In genomic region chr17:25830200-25830753, GRCm38 (mm10) we compare ENCODE assay signal across 8 mouse cellular contexts. TPM values are rescaled to one million over a fixed set of nuclear protein-coding genes. Genes with fewer than 3 reads are reported as not detected.
DNase-seq lines count a peak whose midpoint lies in the region; ATAC-seq and TF ChIP-seq lines count a peak whose summit lies in the region.

No protein-coding gene starts in this region.

- no peak overlapping the region for H3K27ac ChIP-seq in cerebellum, adult 2 months (ENCODE audit: insufficient read depth, low read length)
- H3K27ac ChIP-seq in lung, embryonic 15.5 days: no peak overlapping the region
- no peak overlapping the region for H3K27ac ChIP-seq in limb, embryonic 13.5 days
- H3K27ac ChIP-seq in stomach, embryonic 14.5 days (ENCODE audit: low read length): no peak overlapping the region

- no peak overlapping the region for H3K4me3 ChIP-seq in cerebellum, adult 2 months (replicated peaks; ENCODE audit: insufficient read depth, low read depth, low read length)
- peak overlapping the region; percentile 54; the same call in 1 of the 2 replicates for H3K4me3 ChIP-seq in lung, embryonic 15.5 days
- H3K4me3 ChIP-seq in limb, embryonic 13.5 days: peak overlapping the region; percentile 88
- no peak overlapping the region for H3K4me3 ChIP-seq in stomach, embryonic 14.5 days (ENCODE audit: low read depth, low read length)

- H3K9me3 ChIP-seq in lung, embryonic 15.5 days: no peaks in the 10 kb centered on the region
- no peaks in the 10 kb centered on the region for H3K9me3 ChIP-seq in limb, embryonic 13.5 days
- H3K9me3 ChIP-seq in stomach, embryonic 14.5 days (ENCODE audit: control insufficient read depth, low read depth, low read length): no peaks in the 10 kb centered on the region

- TF ChIP-seq CTCF in cerebellum, adult 2 months (IDR thresholded peaks at IDR 0.05; ENCODE audit: borderline replicate concordance, insufficient read depth, low read depth, low read length): no peak

- no peak for ATAC-seq in lung, embryonic 15.5 days (ENCODE audit: borderline replicate concordance, extremely low read depth, low FRiP score, low TSS enrichment)
- ATAC-seq in limb, embryonic 13.5 days (ENCODE audit: low FRiP score, low read depth): no peak
- no peak for ATAC-seq in stomach, embryonic 14.5 days (ENCODE audit: insufficient number of reproducible peaks, insufficient read depth, low FRiP score, low read depth)
- no peak for ATAC-seq in CD4-positive, CD25-positive, alpha-beta regulatory T cell, adult 4 months

- no peaks in the 10 kb centered on the region for H3K27me3 ChIP-seq in cerebellum, adult 2 months (ENCODE audit: control insufficient read depth, insufficient read depth, low read length)
- H3K27me3 ChIP-seq in lung, embryonic 15.5 days: no peaks in the 10 kb centered on the region
- no peaks in the 10 kb centered on the region for H3K27me3 ChIP-seq in limb, embryonic 13.5 days
- H3K27me3 ChIP-seq in stomach, embryonic 14.5 days (ENCODE audit: control insufficient read depth, insufficient read depth, low read length): no peaks in the 10 kb centered on the region

- peaks cover 39% of the 10 kb centered on the region for H3K4me1 ChIP-seq in cerebellum, adult 2 months (ENCODE audit: control insufficient read depth, insufficient read depth, low read length)
- peaks cover 57% of the 10 kb centered on the region for H3K4me1 ChIP-seq in lung, embryonic 15.5 days
- H3K4me1 ChIP-seq in limb, embryonic 13.5 days: peaks cover 67% of the 10 kb centered on the region
- peaks cover 38% of the 10 kb centered on the region for H3K4me1 ChIP-seq in stomach, embryonic 14.5 days (ENCODE audit: control insufficient read depth, insufficient read depth, low read length)

- peak overlapping the region; percentile 73 for H3K4me2 ChIP-seq in lung, embryonic 15.5 days
- peak overlapping the region; percentile 98 for H3K4me2 ChIP-seq in limb, embryonic 13.5 days (replicated peaks)
- peak overlapping the region; percentile 91 for H3K4me2 ChIP-seq in stomach, embryonic 14.5 days (replicated peaks; ENCODE audit: low read depth, low read length)

- no peak for TF ChIP-seq POLR2A in cerebellum, adult 2 months (IDR thresholded peaks at IDR 0.05; ENCODE audit: borderline replicate concordance, insufficient read depth, low read length)

- DNase-seq in cerebellum, adult 9-10 months: peak; percentile 57
- no peak for DNase-seq in cerebellum, adult 2 months
- DNase-seq in lung, postnatal 10 days: no peak
- DNase-seq in urinary bladder, adult 18-20 months (ENCODE audit: low spot score in 2 of 2): no peak

- peaks cover 40% of the 10 kb centered on the region for H3K36me3 ChIP-seq in lung, embryonic 15.5 days
- peaks cover 53% of the 10 kb centered on the region for H3K36me3 ChIP-seq in limb, embryonic 13.5 days
- peaks cover 38% of the 10 kb centered on the region for H3K36me3 ChIP-seq in stomach, embryonic 14.5 days (ENCODE audit: control insufficient read depth, insufficient read depth, low read length)

- H3K9ac ChIP-seq in lung, embryonic 15.5 days: no peak overlapping the region
- peak overlapping the region; percentile 81; the same call in 1 of the 2 replicates for H3K9ac ChIP-seq in limb, embryonic 13.5 days
- no peak overlapping the region for H3K9ac ChIP-seq in stomach, embryonic 14.5 days (replicated peaks; ENCODE audit: low read depth, low read length)

- WGBS in cerebellum, adult 2 months: 80% methylated on average over 4 of the region's 4 CpGs
- WGBS in lung, embryonic 15.5 days: 72% methylated on average over 4 of the region's 4 CpGs
- whole genome bisulfite sequencing in limb, embryonic 13.5 days: 85% methylated on average over 4 of the region's 4 CpGs
- WGBS in stomach, embryonic 14.5 days: 77% methylated on average over 4 of the region's 4 CpGs

RNA-seq across cellular contexts. Expression of gene Jmjd8, which starts 1.6 kb away (rescaled TPM):
- polyA plus RNA-seq in cerebellum, adult 2 months (2012; rRNA removed): 65.8 and 75.2 TPM in 2 replicates
- 50.7 and 51.5 TPM in 2 replicates for polyA plus RNA-seq in lung, embryonic 15.5 days (2015; fragmentation: Nextera tagmentation; extraction: Ambion mirVana)
- 57.9 and 60.7 TPM in 2 replicates for polyA plus RNA-seq in limb, embryonic 13.5 days (2015; fragmentation: Nextera tagmentation; extraction: Ambion mirVana)
- polyA plus RNA-seq in stomach, embryonic 14.5 days (2014; fragmentation: Nextera tagmentation; extraction: Ambion mirVana): 41.9 and 44.4 TPM in 2 replicates
- 10 to 100 TPM; 22.2 to 42.8 TPM for polyA plus RNA-seq in CD4-positive, CD25-positive, alpha-beta regulatory T cell, adult 4 months (2017; shearing (Covaris generic))

RNA-seq across cellular contexts. Expression of gene Stub1, which starts 2.9 kb away (rescaled TPM):
- 326 and 333 TPM in 2 replicates for polyA plus RNA-seq in cerebellum, adult 2 months (2012; rRNA removed)
- polyA plus RNA-seq in lung, embryonic 15.5 days (2015; fragmentation: Nextera tagmentation; extraction: Ambion mirVana): 349 and 363 TPM in 2 replicates
- polyA plus RNA-seq in limb, embryonic 13.5 days (2015; fragmentation: Nextera tagmentation; extraction: Ambion mirVana): 359 and 366 TPM in 2 replicates
- polyA plus RNA-seq in stomach, embryonic 14.5 days (2014; fragmentation: Nextera tagmentation; extraction: Ambion mirVana): 321 and 347 TPM in 2 replicates
- polyA plus RNA-seq in CD4-positive, CD25-positive, alpha-beta regulatory T cell, adult 4 months (2017; shearing (Covaris generic)): 10 to 100 TPM; 75.1 to 75.2 TPM

RNA-seq across cellular contexts. Expression of gene Rhbdl1, which starts 6.8 kb away (rescaled TPM):
- polyA plus RNA-seq in cerebellum, adult 2 months (2012; rRNA removed): 111 and 119 TPM in 2 replicates
- polyA plus RNA-seq in lung, embryonic 15.5 days (2015; fragmentation: Nextera tagmentation; extraction: Ambion mirVana): 0.82 and 1.2 TPM in 2 replicates
- polyA plus RNA-seq in limb, embryonic 13.5 days (2015; fragmentation: Nextera tagmentation; extraction: Ambion mirVana): 1.4 and 1.6 TPM in 2 replicates
- polyA plus RNA-seq in stomach, embryonic 14.5 days (2014; fragmentation: Nextera tagmentation; extraction: Ambion mirVana): 2.7 and 3.2 TPM in 2 replicates
- not detected for polyA plus RNA-seq in CD4-positive, CD25-positive, alpha-beta regulatory T cell, adult 4 months (2017; shearing (Covaris generic))

RNA-seq across cellular contexts. Expression of gene Wdr24, which starts 6.8 kb away (rescaled TPM):
- polyA plus RNA-seq in cerebellum, adult 2 months (2012; rRNA removed): 32.8 and 34.2 TPM in 2 replicates
- polyA plus RNA-seq in lung, embryonic 15.5 days (2015; fragmentation: Nextera tagmentation; extraction: Ambion mirVana): 25.2 and 26.5 TPM in 2 replicates
- polyA plus RNA-seq in limb, embryonic 13.5 days (2015; fragmentation: Nextera tagmentation; extraction: Ambion mirVana): 25.2 and 27.7 TPM in 2 replicates
- polyA plus RNA-seq in stomach, embryonic 14.5 days (2014; fragmentation: Nextera tagmentation; extraction: Ambion mirVana): 25.3 and 28.3 TPM in 2 replicates
- polyA plus RNA-seq in CD4-positive, CD25-positive, alpha-beta regulatory T cell, adult 4 months (2017; shearing (Covaris generic)): 10 to 100 TPM; 19.4 to 53.9 TPM

RNA-seq across cellular contexts. Expression of gene Gm20683, which starts 11.3 kb away (rescaled TPM):
- 42.9 and 45.9 TPM in 2 replicates for polyA plus RNA-seq in cerebellum, adult 2 months (2012; rRNA removed)
- 2.2 and 2.5 TPM in 2 replicates for polyA plus RNA-seq in lung, embryonic 15.5 days (2015; fragmentation: Nextera tagmentation; extraction: Ambion mirVana)
- polyA plus RNA-seq in limb, embryonic 13.5 days (2015; fragmentation: Nextera tagmentation; extraction: Ambion mirVana): 1.5 and 1.9 TPM in 2 replicates
- polyA plus RNA-seq in stomach, embryonic 14.5 days (2014; fragmentation: Nextera tagmentation; extraction: Ambion mirVana): 1.4 and 2.1 TPM in 2 replicates
- 1 to 10 TPM in 1 of 2 experiments, under 1 TPM in 1; 0.79 to 1.7 TPM for polyA plus RNA-seq in CD4-positive, CD25-positive, alpha-beta regulatory T cell, adult 4 months (2017; shearing (Covaris generic))

Comparison
In these comparisons a context has a peak if more than half of its experiments do, and no peak if none do; other contexts are left out.
1. H3K4me3 ChIP-seq: peak in lung, embryonic 15.5 days (single experiment) and limb, embryonic 13.5 days (single experiment); none in cerebellum, adult 2 months (single experiment) and stomach, embryonic 14.5 days (single experiment).
2. RNA of gene Rhbdl1, which starts 6.8 kb away (polyA plus RNA-seq): 111 to 119 TPM in cerebellum, adult 2 months; 2.7 to 3.2 TPM in stomach, embryonic 14.5 days, 1.4 to 1.6 TPM in limb, embryonic 13.5 days, 0.82 to 1.2 TPM in lung, embryonic 15.5 days and not detected in CD4-positive, CD25-positive, alpha-beta regulatory T cell, adult 4 months; every median in the first group is over 10 times any median in the second.
3. Peak in every context shown above with its lines, with median percentiles within 50 percentile points of each other: H3K4me2 ChIP-seq.